Mouse (Mus musculus) limb, embryonic 10.5 days (tissue): ENCODE results near the gene Krt20. TPM values are rescaled to one million over a fixed set of nuclear protein-coding genes. Genes with fewer than 3 reads are reported as not detected.
A peak's percentile ranks its signal among the peaks of the same experiment; 100 is the strongest.

Source experiments
- DNase-seq: peaks from one replicate; pipeline ENCODE4 v3.0.0-alpha.2; 2017; ENCODE audit warnings: low spot score
- H3K27ac ChIP-seq: fragments of 300-500 bp; sonication (generic); 2 replicates; pipeline ENCODE4 v1.5.1; 2016; ENCODE audit warnings: mild to moderate bottlenecking
- H3K27me3 ChIP-seq: fragments of 300-500 bp; sonication (generic); 2 replicates; pipeline ENCODE4 v1.6.1; 2016; ENCODE audit warnings: low read depth, mild to moderate bottlenecking; ENCODE audit not compliant: poor library complexity, severe bottlenecking
- H3K36me3 ChIP-seq: fragments of 300-500 bp; sonication (generic); 2 replicates; pipeline ENCODE4 v1.6.1; 2016; ENCODE audit warnings: mild to moderate bottlenecking, moderate library complexity
- H3K4me1 ChIP-seq: fragments of 300-500 bp; sonication (generic); 2 replicates; pipeline ENCODE4 v1.6.1; 2016
- H3K4me3 ChIP-seq: fragments of 300-500 bp; sonication (generic); 2 replicates; pipeline ENCODE4 v1.5.1; 2016; ENCODE audit warnings: mild to moderate bottlenecking, moderate library complexity
- H3K9me3 ChIP-seq: fragments of 300-500 bp; sonication (generic); replicated peaks from 2 replicates; pipeline ENCODE4 v1.6.1; 2016; ENCODE audit warnings: mild to moderate bottlenecking
- WGBS: fragments of 180-500 bp; shearing (Covaris S2); methylation state at CpG from one replicate; pipeline ENCODE4 v1.1.7; 2016; 5-methylcytosine and 5-hydroxymethylcytosine counted together
- polyA plus RNA-seq: library from polyadenylated mRNA; unstranded; fragments of >200 nt; fragmentation: Nextera tagmentation; extraction: Ambion mirVana; gene quantifications from 2 replicates; pipeline ENCODE4 v1.2.1, GENCODE M21; 2016

Krt20 gene
- polyA plus RNA-seq, 1 experiment from 2014 or later, result 0.26 TPM

GRCm38 (mm10) chr11:99398832-99399231 lies 39.1 kb downstream of the Krt20 start:
- Histone ChIP-seq H3K9me3 (no peaks in the 10 kb centered on the region), H3K4me1 (no peaks in the 10 kb centered on the region), H3K27me3 (0 out of 2 replicates have a peak, but pooled peaks cover 9% of the 10 kb centered on the region), H3K36me3 (no peaks in the 10 kb centered on the region), H3K27ac (no peak overlapping the region), H3K4me3 (no peak overlapping the region)
- DNase-seq, result no peak
- WGBS, result 71% methylated on average over 8 of the region's 8 CpGs

GRCm38 (mm10) chr11:99398084-99398483 lies 39.9 kb downstream of the Krt20 start:
- DNase-seq, result no peak
- no peaks in the 10 kb centered on the region for H3K9me3 ChIP-seq
- H3K4me1 ChIP-seq, result no peaks in the 10 kb centered on the region
- 86% methylated on average over 3 of the region's 3 CpGs for WGBS
- H3K4me3 ChIP-seq, result no peak overlapping the region
- 0 out of 2 replicates have a peak, but pooled peaks cover 9% of the 10 kb centered on the region for H3K27me3 ChIP-seq
- no peak overlapping the region for H3K27ac ChIP-seq
- no peaks in the 10 kb centered on the region for H3K36me3 ChIP-seq

DNA sequence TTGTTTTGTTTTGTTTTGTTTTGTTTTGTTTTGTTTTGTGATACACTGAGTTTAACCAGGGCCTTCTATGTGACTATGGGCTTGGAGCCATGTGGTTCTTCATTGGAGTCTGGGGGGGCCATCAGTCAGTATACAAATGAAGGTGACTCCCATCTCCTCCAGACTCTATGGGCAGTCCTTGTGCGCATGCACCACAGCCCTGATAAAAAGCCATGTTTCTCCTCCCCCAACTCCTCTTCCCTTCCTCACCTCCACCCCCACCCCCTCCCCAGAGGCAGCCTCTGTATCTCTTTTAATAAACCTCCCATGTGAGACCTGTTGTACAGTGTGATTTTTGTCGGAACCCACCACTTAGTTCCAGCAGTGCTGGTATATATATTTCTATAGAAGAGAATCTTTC lies 41.3 kb downstream of the Krt20 start:
- Histone ChIP-seq H3K36me3 (no peaks in the 10 kb centered on the region), H3K27ac (no peak overlapping the region), H3K4me3 (no peak overlapping the region), H3K4me1 (no peaks in the 10 kb centered on the region), H3K27me3 (0 out of 2 replicates have a peak, but pooled peaks cover 9% of the 10 kb centered on the region), H3K9me3 (no peaks in the 10 kb centered on the region)
- no peak for DNase-seq
- 87% methylated on average over 2 of the region's 2 CpGs for WGBS

GRCm38 (mm10) chr11:99396034-99396433 lies 41.9 kb downstream of the Krt20 start:
- H3K27me3 ChIP-seq, result 0 out of 2 replicates have a peak, but pooled peaks cover 9% of the 10 kb centered on the region
- H3K4me1 ChIP-seq, result no peaks in the 10 kb centered on the region
- H3K27ac ChIP-seq, result no peak overlapping the region
- no peak overlapping the region for H3K4me3 ChIP-seq
- no peaks in the 10 kb centered on the region for H3K36me3 ChIP-seq
- WGBS, result 52% methylated on average over 3 of the region's 3 CpGs
- H3K9me3 ChIP-seq, result no peaks in the 10 kb centered on the region
- DNase-seq, result no peak

DNA sequence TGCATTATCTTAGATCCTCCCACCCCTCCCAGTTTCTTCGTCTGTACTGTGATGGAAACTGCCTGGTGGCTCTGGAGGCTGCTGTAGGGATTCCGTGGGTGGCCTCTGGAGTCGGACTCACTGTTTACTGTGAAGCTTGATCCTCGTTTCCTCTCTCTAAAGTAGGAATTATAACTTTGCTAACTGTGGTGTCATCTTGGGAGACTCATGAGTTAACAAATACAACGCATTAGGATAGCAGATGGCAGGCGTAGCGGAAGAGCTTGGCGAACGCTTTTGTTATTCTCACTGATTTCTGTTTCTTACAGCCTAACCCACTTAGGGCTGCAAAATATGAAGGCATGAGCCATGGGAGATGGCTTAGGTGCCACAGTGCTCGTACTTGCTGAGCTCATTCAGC lies 45.5 kb downstream of the Krt20 start:
- DNase-seq, result no peak
- Histone ChIP-seq H3K27me3 (no peaks in the 10 kb centered on the region), H3K36me3 (no peaks in the 10 kb centered on the region; the same call in 1 of the 2 replicates), H3K9me3 (no peaks in the 10 kb centered on the region), H3K4me3 (no peak overlapping the region), H3K4me1 (no peaks in the 10 kb centered on the region), H3K27ac (no peak overlapping the region)
- 86% methylated on average over 10 of the region's 10 CpGs for WGBS

GRCm38 (mm10) chr11:99391375-99391774 lies 46.6 kb downstream of the Krt20 start:
- Histone ChIP-seq H3K4me3 (no peak overlapping the region), H3K4me1 (peaks cover 4% of the 10 kb centered on the region; the same call in 1 of the 2 replicates), H3K27ac (no peak overlapping the region), H3K36me3 (no peaks in the 10 kb centered on the region; the same call in 1 of the 2 replicates), H3K9me3 (no peaks in the 10 kb centered on the region), H3K27me3 (no peaks in the 10 kb centered on the region)
- DNase-seq, result no peak
- WGBS, result 83% methylated on average over 6 of the region's 6 CpGs

DNA sequence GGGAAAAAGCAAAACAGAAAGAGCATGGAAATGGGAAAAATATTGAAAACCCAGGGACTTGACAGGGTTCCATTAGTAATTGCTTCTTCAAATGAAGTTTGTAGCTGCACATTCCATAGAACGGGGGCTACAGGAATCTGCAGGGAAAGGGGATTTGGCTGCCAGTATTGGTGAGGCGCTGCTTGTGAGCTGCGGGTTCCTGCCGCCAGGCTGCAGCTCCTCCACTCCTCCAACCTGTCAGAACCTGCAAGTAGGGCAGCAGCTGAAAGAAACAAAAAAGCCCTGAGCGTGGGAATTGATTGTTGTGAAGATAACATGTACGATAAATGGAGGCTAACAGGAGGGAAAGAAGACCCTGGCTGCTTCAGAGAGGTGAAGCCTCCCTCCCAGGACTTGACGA lies 47.1 kb downstream of the Krt20 start:
- Histone ChIP-seq H3K9me3 (no peaks in the 10 kb centered on the region), H3K27ac (no peak overlapping the region), H3K36me3 (no peaks in the 10 kb centered on the region; the same call in 1 of the 2 replicates), H3K4me3 (no peak overlapping the region), H3K27me3 (no peaks in the 10 kb centered on the region), H3K4me1 (peaks cover 4% of the 10 kb centered on the region; the same call in 1 of the 2 replicates)
- 70% methylated on average over 7 of the region's 7 CpGs for WGBS
- no peak for DNase-seq

- H3K27me3 ChIP-seq, result no peaks in the 10 kb centered on the region
- no peak within 1 kb of the TSS for H3K4me3 ChIP-seq
- no peaks in the 10 kb centered on the region; the same call in 1 of the 2 replicates for H3K36me3 ChIP-seq
- H3K9me3 ChIP-seq, result no peaks in the 10 kb centered on the region
- H3K4me1 ChIP-seq, result peaks cover 4% of the 10 kb centered on the region; the same call in 1 of the 2 replicates
- no peak for DNase-seq
- no peak within 1 kb of the TSS for H3K27ac ChIP-seq
- WGBS, result 86% methylated on average over 4 of the region's 4 CpGs
Observed at GRCm38 (mm10) chr11:99389264-99389663, 48.7 kb downstream of the Krt20 start, which contains the start of gene Krt10. Gene Krt10 (minus strand): TSS chr11:99389364.

- no peak overlapping the region for H3K27ac ChIP-seq
- H3K36me3 ChIP-seq, result no peaks in the 10 kb centered on the region; the same call in 1 of the 2 replicates
- H3K9me3 ChIP-seq, result no peaks in the 10 kb centered on the region
- H3K4me3 ChIP-seq, result no peak overlapping the region
- H3K27me3 ChIP-seq, result no peaks in the 10 kb centered on the region
- WGBS, result 92% methylated on average over 18 of the region's 18 CpGs
- DNase-seq, result no peak
- peaks cover 4% of the 10 kb centered on the region; the same call in 1 of the 2 replicates for H3K4me1 ChIP-seq
Observed at GRCm38 (mm10) chr11:99388661-99389060, 49.3 kb downstream of the Krt20 start.

- Histone ChIP-seq H3K9me3 (no peaks in the 10 kb centered on the region), H3K27me3 (peaks cover 7% of the 10 kb centered on the region; the same call in 1 of the 2 replicates), H3K27ac (peak overlapping the region; percentile 88), H3K36me3 (no peaks in the 10 kb centered on the region; the same call in 1 of the 2 replicates), H3K4me1 (peaks cover 4% of the 10 kb centered on the region; the same call in 1 of the 2 replicates), H3K4me3 (peak overlapping the region; percentile 64)
- 3% methylated on average over 71 of the region's 71 CpGs for WGBS
- DNase-seq, result peak; percentile 95
Observed at GRCm38 (mm10) chr11:99385813-99386721, 51.9 kb downstream of the Krt20 start.

GRCm38 (mm10) chr11:99379568-99379967 lies 58.4 kb downstream of the Krt20 start:
- Histone ChIP-seq H3K4me1 (no peaks in the 10 kb centered on the region), H3K4me3 (no peak overlapping the region), H3K36me3 (no peaks in the 10 kb centered on the region), H3K27me3 (peaks cover 7% of the 10 kb centered on the region; the same call in 1 of the 2 replicates), H3K27ac (no peak overlapping the region), H3K9me3 (no peaks in the 10 kb centered on the region)
- DNase-seq, result peak; percentile 81
- 18% methylated on average over 5 of the region's 5 CpGs for WGBS
